Mouse (Mus musculus): ENCODE data around the gene Gfm1.

Gene Gfm1

GRCm38 (mm10) chr3:67429999-67430380 lies at the start of gene Gfm1:
Gfm1 (plus strand) TSS chr3:67430096.
- peak; percentile 54 for DNase-seq (ENCODE audit: low spot score)

- DNase-seq (ENCODE audit: low spot score) = no peak
Observed at GRCm38 (mm10) chr3:67429338-67429998, 428 bp upstream of the Gfm1 start.

GRCm38 (mm10) chr3:67434011-67434410 lies 4.1 kb downstream of the Gfm1 start:
- no peak for DNase-seq (ENCODE audit: low spot score)

GRCm38 (mm10) chr3:67447143-67447542 lies 17.2 kb downstream of the Gfm1 start:
- no peak for DNase-seq (ENCODE audit: low spot score)

- no peak for DNase-seq (ENCODE audit: low spot score)
Observed at GRCm38 (mm10) chr3:67449660-67450059, 19.8 kb downstream of the Gfm1 start.

- DNase-seq (ENCODE audit: low spot score) = no peak
Observed at GRCm38 (mm10) chr3:67450601-67451210, 20.8 kb downstream of the Gfm1 start.

- no peak for DNase-seq (ENCODE audit: low spot score)
Observed at GRCm38 (mm10) chr3:67459881-67460280, 30.0 kb downstream of the Gfm1 start.

- no peak for DNase-seq (ENCODE audit: low spot score)
Observed at GRCm38 (mm10) chr3:67462015-67462414, 32.1 kb downstream of the Gfm1 start.

- no peak for DNase-seq (ENCODE audit: low spot score)
Observed at GRCm38 (mm10) chr3:67462578-67462977, 32.7 kb downstream of the Gfm1 start.

- DNase-seq (ENCODE audit: low spot score) = no peak
Observed at GRCm38 (mm10) chr3:67463001-67463400, 33.1 kb downstream of the Gfm1 start.

- DNase-seq (ENCODE audit: low spot score) = peak; percentile 30
Observed at GRCm38 (mm10) chr3:67463450-67464372, 33.8 kb downstream of the Gfm1 start, which contains the start of gene Lxn. Lxn (minus strand) TSS chr3:67463926.

- DNase-seq (ENCODE audit: low spot score) = no peak
Observed at GRCm38 (mm10) chr3:67466576-67466975, 36.7 kb downstream of the Gfm1 start.

GRCm38 (mm10) chr3:67467281-67467680 lies 37.4 kb downstream of the Gfm1 start:
- DNase-seq (ENCODE audit: low spot score) = no peak

- no peak for DNase-seq (ENCODE audit: low spot score)
Observed at GRCm38 (mm10) chr3:67471408-67472127, 41.7 kb downstream of the Gfm1 start.

GRCm38 (mm10) chr3:67473438-67473837 lies 43.5 kb downstream of the Gfm1 start:
- DNase-seq (ENCODE audit: low spot score) = no peak

GRCm38 (mm10) chr3:67479806-67480205 lies 49.9 kb downstream of the Gfm1 start:
- no peak for DNase-seq (ENCODE audit: low spot score)

GRCm38 (mm10) chr3:67482400-67482799 lies 52.5 kb downstream of the Gfm1 start:
- DNase-seq (ENCODE audit: low spot score) = no peak

- DNase-seq (ENCODE audit: low spot score) = no peak
Observed at GRCm38 (mm10) chr3:67485233-67485632, 55.3 kb downstream of the Gfm1 start.

- DNase-seq (ENCODE audit: low spot score) = no peak
Observed at GRCm38 (mm10) chr3:67490156-67490555, 60.3 kb downstream of the Gfm1 start.

- no peak for DNase-seq (ENCODE audit: low spot score)
Observed at GRCm38 (mm10) chr3:67492086-67492869, 62.4 kb downstream of the Gfm1 start.

- no peak for DNase-seq (ENCODE audit: low spot score)
Observed at GRCm38 (mm10) chr3:67493132-67493531, 63.2 kb downstream of the Gfm1 start.

Measured in urinary bladder, postnatal 10 days (tissue).